Mouse (Mus musculus) heart, postnatal 0 days (tissue): ENCODE measurements around the gene Cd2.

Source experiments
- CTCF ChIP-seq: IDR thresholded peaks from 2 replicates; pipeline ENCODE4 v1.5.1; 2016; ENCODE audit warnings: antibody characterized with exemption, control low read depth, low read depth
- EP300 ChIP-seq: IDR thresholded peaks from 2 replicates; pipeline ENCODE4 v1.6.1; 2016; ENCODE audit warnings: antibody characterized with exemption, low read depth

DNA sequence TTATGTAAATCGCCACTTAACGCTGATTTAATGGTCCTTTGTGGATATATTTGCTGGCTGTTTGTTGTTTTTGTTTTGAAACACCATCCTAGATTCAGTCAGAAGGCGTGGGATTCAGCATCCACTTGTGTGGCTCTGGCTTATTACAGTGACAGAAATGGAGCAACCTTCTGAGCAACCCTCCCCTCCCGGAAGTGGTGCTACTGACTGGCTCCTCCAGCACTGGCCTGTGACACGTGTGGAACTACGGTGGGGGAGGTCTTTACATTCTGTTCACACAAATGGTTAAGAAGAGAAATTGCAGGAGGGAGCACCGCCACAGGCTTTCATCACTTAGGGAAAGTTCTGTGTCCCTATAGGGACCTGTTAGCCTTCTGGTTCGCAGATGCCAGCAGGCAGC lies 55.2 kb downstream of the Cd2 start:
- TF ChIP-seq EP300 (no peak), CTCF (no peak)
